Mouse (Mus musculus): ENCODE measurements around the gene Vav2.

- TF ChIP-seq HCFC1 (IDR thresholded peaks at IDR 0.05; ENCODE audit: borderline replicate concordance, insufficient read depth, low read length) (no peak), MAFK (IDR thresholded peaks at IDR 0.05; ENCODE audit: insufficient read depth, low read depth, low read length) (no peak), CHD2 (IDR thresholded peaks at IDR 0.05; ENCODE audit: low read depth, low read length) (no peak), ZC3H11A (IDR thresholded peaks at IDR 0.05; ENCODE audit: borderline replicate concordance, low read depth, low read length) (no peak), ZNF384 (IDR thresholded peaks at IDR 0.05; ENCODE audit: low read depth, low read length) (no peak)
These were observed 47.1 kb upstream of the Vav2 start for GRCm38 (mm10) chr2:27473911-27474310.

All from ES-E14 (cell line).